Mouse (Mus musculus): ENCODE measurements around the gene Fau.
"Not testable (repeated sequence)": the region's sequence is repeated elsewhere in the genome, so short reads cannot be mapped to it uniquely, and the experiment has no call there.

Fau gene

GRCm38 (mm10) chr19:6057313-6058096, at the start of gene Fau, which contains the start of gene Mrpl49:
TSS of gene Fau (plus strand) at chr19:6057844.
TSS of gene Mrpl49 (minus strand) at chr19:6057785.
- DNase-seq (ENCODE audit: low spot score in 2 of 2) = peak; percentile 97

- no peak for DNase-seq (ENCODE audit: low spot score in 2 of 2)
Observed at GRCm38 (mm10) chr19:6009137-6009536, 48.5 kb upstream of the Fau start.

- peak; percentile 77 to 78 for DNase-seq (ENCODE audit: low spot score in 2 of 2)
Observed at GRCm38 (mm10) chr19:6013691-6014090, 44.0 kb upstream of the Fau start.

DNA sequence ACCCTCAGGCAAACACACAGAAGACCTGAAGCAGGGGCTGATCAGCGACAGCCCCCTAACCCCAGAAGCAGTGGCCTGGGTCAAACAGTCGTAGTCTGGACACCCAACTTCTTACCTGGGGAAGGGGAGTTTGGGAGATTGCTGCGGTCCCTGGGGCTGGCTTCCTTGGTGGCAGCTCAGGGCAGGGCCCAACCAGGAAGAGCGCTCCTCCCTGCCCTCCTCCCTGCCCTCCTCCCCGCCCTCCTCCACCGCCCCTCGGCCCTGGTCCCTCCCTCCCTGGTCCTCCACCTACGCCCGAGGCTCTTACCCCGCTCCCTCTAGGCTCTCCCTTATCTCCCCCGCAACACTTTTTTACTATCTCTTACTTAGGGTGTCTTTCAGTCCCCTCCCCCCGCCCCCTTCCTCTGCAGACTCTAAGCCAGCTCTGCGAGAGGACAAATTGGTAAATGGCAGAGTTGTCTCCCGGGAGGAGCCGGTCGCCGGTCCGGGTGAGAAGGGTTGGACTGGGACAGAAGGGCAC, 42.6 kb upstream of the Fau start:
- DNase-seq (ENCODE audit: low spot score in 2 of 2) = peak; percentile 37 to 72

- peak; percentile 57 to 74 for DNase-seq (ENCODE audit: low spot score in 2 of 2)
Observed at GRCm38 (mm10) chr19:6015511-6016315, 41.9 kb upstream of the Fau start, which contains the start of gene Capn1. TSS of gene Capn1 (minus strand) at chr19:6015897.

DNA sequence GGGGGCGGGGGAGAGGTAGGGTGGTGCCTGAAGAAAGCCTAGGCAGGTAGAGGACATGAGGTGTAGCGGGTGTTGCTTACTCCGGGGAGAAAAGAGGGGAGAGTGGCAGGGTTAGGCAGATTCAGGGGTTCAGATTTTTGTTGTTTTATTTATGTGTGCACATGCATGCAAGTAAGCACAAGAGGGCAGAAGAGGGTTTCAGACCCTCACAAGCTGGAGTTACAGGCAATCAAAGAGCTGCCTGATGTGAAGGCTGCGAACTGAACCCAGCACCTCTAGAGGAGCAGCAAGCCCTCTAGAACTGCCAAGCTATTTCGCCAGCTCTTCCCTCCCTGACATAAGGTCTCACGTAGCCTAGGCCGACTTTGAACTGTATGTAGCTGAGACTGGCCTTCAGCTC, 41.1 kb upstream of the Fau start:
- DNase-seq (ENCODE audit: low spot score in 2 of 2) = no peak

GRCm38 (mm10) chr19:6018142-6019089, 39.2 kb upstream of the Fau start:
- DNase-seq (ENCODE audit: low spot score in 2 of 2) = peak; percentile 72 to 75

DNA sequence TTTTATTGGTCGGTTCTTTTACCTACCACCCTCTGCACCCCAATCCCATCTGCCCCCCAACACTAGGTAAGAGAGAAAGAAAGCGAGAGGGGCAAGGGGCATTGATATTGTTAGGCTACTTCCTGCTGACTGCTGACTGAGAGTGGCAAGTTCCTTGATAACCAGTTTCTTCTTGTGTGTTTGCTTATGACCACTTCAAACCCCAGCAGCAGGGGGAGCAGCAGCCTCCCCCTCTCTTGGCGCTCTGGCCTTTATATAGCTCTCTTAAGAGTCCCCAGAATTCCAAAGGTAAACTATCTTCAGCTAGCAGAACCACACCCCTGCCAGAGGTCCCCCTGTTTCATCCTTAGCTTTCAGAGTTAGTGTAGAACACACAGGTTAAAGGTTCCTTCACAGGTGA, 37.4 kb upstream of the Fau start:
- DNase-seq (ENCODE audit: low spot score in 2 of 2) = no peak

- DNase-seq (ENCODE audit: low spot score in 2 of 2) = no peak
Observed at GRCm38 (mm10) chr19:6023059-6023458, 34.6 kb upstream of the Fau start.

DNA sequence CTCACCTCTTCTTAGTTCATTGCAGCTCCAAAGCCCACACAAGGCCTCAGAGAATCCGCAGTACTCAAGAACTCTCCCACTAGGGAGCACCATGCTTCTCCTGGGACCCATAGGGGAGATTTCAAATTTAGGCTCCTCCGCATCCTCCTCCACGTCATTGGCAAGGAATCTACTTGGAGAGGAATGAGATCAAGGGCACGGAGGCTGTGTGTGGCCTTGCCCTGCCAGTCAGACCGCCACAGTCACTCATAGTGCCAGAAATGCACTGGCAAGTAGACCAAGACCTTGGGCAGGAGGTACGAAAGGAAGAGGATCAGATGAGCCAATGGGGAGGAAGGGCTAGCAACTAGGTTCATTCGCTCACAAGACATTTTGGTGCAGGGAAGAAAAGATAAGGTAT, 33.7 kb upstream of the Fau start:
- no peak for DNase-seq (ENCODE audit: low spot score in 2 of 2)

GRCm38 (mm10) chr19:6028991-6029390, 28.7 kb upstream of the Fau start:
- DNase-seq (ENCODE audit: low spot score in 2 of 2) = no peak

GRCm38 (mm10) chr19:6029426-6029825, 28.2 kb upstream of the Fau start:
- no peak for DNase-seq (ENCODE audit: low spot score in 2 of 2)

DNA sequence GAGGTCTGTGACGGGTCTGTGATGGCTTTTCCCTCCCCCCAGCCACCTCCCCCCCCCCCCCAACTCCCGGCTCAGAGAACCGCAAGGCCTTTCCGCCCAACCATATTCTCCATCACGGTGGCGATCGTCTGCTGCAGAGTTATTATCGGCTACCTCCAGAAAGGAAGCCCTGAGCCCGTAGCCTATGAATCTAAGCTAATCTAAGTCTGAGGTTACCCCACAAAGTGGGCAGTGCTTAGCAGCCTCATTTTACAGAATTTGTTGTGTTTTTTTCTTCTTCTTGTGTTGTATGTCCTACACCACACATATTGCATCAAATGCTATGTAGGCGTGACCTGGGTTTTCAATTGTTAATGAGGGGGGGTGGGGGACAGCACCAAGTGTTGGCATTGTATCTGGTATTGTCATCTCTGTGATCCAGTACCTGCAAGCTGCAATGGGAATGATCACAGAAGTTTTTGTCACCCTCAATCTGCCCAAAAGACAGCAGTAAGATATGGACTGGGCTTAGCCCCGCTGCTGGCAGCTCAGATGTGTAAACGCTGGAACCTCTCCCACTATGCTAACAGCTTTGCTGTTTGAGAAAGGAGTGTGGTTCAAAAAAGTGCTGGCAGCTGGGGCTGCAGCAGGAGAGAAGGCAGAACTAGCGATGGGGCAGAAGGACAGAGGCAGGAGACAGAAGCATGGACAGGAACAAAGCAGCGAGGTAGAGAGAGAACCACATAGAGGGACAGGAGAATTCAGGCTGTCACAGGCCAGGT, 26.9 kb upstream of the Fau start:
- no peak for DNase-seq (ENCODE audit: low spot score in 2 of 2)

DNA sequence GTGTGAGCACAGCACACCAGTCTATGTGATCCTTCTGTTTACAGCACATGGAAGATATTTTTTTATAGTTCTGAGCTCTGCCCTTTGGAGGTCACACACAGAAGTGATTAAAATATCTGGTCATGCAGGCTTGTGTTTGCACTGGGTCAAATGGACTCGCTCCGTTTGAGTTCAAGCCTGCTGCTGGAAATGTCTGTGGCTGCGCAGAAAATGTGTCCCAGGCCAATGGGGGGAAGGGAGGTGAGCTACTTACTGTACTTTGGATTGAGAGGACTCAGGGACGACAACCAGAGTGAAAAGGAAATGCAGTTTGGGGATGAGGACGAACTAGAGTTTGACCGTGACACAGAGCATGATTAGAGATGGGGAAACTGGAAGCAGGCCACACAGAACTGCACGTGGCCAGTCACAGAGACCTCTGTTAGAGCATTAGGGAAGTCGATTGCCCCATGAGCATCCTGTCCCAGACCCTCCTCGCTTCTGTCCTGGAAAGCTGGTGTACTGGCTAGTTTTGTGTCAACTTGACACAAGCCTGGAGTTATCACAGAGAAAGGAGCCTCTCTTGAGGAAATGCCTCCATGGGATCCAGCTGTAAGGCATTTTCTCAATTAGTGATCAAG, 21.6 kb upstream of the Fau start:
- DNase-seq (ENCODE audit: low spot score in 2 of 2) = no peak

GRCm38 (mm10) chr19:6037695-6038094, 19.9 kb upstream of the Fau start:
- DNase-seq (ENCODE audit: low spot score in 2 of 2) = no peak

- DNase-seq (ENCODE audit: low spot score in 2 of 2) = no peak
Observed at GRCm38 (mm10) chr19:6038326-6038725, 19.3 kb upstream of the Fau start.

DNA sequence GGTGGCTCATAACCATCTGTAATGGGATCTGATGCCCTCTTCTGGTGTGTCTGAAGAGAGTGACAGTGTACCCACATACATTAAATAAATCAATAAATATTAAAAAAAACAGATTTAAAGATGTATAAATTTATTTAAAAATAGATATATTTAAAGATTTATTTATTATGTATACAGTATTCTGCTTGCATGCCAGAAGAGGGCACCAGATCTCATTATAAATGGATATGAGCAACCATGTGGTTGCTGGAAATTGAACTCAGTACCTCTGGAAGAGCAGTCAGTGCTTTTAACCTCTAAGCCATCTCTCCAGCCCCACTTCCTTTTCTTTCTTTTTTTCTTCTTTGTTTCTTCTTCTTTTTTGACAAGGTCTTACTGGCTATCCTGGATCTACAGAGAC, 17.6 kb upstream of the Fau start:
- no peak for DNase-seq (ENCODE audit: low spot score in 2 of 2)

DNA sequence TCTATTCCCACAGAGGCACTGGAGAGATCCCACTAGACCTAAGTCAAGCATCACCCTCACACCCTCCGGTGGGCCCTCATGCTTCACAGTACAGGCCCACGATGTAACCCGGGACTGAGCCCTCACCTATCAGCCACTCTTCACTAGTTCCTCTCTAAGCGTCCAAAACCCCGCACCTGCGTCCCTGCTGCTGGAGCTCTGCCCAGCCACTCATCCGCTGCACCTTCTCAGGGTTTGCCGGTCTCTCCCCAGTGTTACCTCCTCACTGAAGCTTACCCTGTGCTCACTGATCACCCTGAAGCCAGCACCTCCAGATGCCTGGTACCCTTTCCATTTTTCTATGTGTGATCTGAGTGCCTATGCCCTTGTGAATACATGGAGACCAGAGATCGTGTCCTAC, 15.4 kb upstream of the Fau start:
- no peak for DNase-seq (ENCODE audit: low spot score in 2 of 2)

DNA sequence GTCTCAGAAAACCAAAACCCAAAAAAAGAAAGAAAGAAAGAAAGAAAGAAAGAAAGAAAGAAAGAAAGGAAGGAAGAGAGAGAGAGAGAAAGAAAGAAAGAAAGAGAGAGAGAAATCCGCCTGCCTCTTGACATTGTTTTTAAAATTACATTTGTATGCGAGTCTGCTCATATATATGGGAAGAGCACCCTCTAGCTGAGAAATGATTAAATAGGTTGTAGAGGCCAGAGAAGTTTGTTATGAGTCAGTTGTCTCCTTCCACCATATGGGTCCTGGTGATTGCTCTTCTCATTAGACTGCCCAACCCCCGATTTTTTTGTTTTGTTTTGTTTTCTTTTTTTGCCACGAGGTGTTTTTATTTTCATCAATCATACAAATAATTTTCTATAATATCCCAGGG, 13.5 kb upstream of the Fau start:
- not testable (repeated sequence) for DNase-seq (ENCODE audit: low spot score in 2 of 2)

Data from urinary bladder, adult 18-20 months (tissue).